Mouse (Mus musculus) embryo, embryonic 11.5 days (tissue): ENCODE data around the gene Retreg3.
"Not testable (repeated sequence)": the region's sequence is repeated elsewhere in the genome, so short reads cannot be mapped to it uniquely, and the experiment has no call there.

ENCODE experiments used
- DNase-seq: peaks from one replicate; pipeline ENCODE4 v3.0.0-alpha.2; 2012; ENCODE audit warnings: low read depth, low spot score

Retreg3 gene

GRCm38 (mm10) chr11:101119761-101120544 is at the start of gene Retreg3, which contains the start of gene Tubg1:
TSS of gene Retreg3 (minus strand) at chr11:101119893.
TSS of gene Tubg1 (plus strand) at chr11:101119938.
- DNase-seq = peak; percentile 100

DNA sequence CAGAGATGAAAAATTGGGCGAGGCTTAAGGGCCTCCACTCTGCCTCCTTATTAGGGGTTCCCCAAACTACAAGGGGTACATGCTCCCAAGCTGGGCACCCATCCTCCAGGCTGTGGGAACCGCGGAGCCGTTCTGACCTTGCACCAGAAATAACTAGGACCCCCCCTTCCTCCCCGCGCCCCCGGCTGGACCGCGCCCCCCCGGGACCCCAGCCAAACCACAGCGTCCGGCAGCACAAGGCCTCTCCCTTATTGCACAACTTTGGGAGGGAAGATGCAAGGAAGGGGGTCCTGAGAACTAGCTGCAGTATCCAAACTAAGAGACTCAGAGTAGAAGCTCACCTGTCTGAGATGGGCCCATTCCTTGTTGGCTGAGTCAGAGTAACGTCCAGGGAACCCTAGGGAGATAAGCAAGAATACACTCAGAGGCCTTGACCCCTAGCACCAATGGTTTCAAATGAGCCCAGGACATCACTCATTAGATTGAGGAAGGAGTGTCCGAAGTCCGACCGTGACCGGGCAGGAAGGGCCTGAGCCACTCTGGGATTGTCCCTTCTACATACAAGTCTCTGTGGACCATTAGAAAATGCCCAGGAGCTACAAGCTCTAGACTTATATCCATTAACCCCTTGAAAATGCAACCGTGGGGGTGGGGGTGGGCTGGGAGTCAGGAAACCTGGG is 48.7 kb upstream of the Retreg3 start:
- DNase-seq = no peak

GRCm38 (mm10) chr11:101167963-101168300 is 48.2 kb upstream of the Retreg3 start:
- DNase-seq = no peak

DNA sequence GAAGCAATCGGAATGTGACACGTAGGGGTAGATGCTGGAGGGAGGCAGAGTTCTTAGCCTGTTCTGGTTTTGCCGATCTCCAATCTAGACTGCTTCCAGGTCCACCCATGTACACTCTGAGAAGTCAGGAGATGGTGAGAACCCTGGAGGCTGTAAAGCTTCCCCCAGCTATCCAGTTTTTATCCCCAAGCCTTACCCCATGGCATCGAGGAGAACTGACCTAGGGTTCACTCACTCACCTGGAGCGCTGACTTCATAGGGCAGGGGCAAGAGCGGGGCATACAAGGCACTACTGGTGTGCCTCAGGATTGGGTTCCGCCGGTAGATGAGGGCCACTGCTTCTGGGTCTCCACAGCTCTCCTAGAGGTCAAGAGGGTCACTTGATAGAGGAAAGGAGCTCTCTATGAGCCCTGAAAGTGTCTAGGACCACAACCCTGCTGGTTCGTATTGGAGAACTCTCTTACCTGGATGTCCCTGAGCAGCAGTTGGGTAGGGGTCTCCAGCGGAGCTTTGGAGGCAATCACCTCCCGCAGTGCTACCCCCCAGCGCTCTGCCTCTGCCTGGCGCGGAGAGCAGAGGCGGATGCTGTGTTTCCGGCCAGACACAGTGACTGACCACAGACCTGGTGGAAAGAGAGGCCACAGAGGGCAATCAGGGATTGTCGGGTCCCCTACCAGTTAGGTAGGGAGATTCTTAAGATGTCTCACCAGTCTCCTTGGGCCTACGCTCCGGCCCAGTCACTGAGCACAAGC is 47.7 kb upstream of the Retreg3 start:
- no peak for DNase-seq

- DNase-seq = no peak
Measured at GRCm38 (mm10) chr11:101166357-101166756, 46.7 kb upstream of the Retreg3 start.

DNA sequence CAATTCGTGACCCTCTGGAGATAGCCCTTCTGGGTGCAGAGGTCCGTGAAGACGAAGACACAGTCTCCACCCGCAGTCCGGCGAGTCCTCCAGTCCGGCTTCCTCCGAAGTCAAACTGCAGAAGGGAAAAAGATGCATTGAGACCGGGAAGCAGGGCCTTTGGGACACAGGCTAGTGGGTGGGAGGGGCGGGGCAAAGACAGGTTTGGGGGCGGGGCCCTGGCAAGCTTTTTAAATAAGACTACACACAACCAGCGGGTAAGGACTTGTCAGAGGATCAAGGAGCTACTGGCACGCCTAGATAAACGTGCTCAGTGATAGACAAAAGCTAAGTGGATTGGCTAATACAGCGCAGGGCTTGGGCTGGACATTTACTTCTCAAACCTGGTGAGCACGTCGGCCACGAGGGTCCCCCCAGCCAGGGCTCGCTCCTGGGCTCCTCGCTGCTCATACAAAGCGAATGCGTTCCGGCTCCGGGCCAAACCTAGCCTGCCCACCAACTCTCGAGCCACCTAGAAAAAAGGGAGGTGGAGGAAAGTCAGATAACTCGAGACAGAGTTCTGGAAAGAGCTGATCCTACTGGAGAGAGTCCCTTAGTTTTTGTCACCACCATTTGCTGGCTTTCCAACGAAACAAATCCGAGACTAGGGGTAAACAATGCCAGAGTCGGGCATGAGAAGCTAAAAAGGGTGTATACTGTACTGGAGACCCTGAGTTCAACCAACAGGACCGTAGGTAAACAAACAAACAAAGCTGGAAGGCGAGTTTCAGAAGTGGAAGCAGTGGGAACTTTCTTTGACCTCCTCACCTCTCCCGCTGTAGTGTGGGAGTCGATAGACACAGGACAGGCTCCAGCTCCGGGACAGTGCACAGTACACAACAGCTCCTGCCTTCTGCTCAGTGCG is 45.2 kb upstream of the Retreg3 start:
- no peak for DNase-seq

DNA sequence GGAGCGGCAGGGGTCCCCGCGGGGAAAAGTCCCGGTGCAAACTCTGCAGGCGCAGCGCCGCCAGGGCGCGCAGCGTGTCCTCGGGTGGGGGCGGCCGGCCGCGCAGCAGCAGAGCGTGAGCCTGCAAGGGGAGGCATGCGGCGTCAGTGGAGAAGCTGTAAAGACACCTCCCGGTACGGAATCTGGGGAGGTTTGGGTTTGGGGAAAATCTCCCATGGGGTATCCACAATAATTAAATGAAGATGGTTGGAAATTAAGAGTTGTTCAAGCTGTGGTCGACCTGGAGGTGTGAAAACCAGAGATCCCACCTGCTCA is 44.6 kb upstream of the Retreg3 start:
- DNase-seq = no peak

GRCm38 (mm10) chr11:101163476-101164350 is 44.0 kb upstream of the Retreg3 start:
- no peak for DNase-seq

DNA sequence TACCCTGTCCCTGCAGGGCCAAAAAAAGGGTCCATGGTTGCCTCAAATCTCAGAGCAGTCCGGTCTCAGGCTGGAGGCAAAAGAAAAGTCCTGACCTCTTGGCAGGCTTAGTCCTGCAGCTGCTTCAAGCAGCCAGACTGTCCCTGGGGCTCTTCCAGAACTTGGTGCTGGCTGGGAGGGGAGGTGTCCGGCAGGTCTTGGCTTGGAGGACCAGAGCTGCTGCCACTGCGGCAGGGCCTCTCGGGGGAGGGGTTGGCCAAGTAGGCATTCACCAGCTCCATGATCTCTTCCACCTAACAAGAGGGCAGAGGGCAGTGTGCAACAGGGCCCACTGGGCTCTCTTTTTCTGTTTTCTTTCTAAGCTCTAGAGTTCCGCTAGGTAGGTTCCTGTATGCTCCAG is 43.1 kb upstream of the Retreg3 start:
- no peak for DNase-seq

GRCm38 (mm10) chr11:101162301-101162700 is 42.6 kb upstream of the Retreg3 start:
- no peak for DNase-seq

GRCm38 (mm10) chr11:101161551-101161950 is 41.9 kb upstream of the Retreg3 start:
- DNase-seq = no peak

- DNase-seq = not testable (repeated sequence)
Measured at GRCm38 (mm10) chr11:101160981-101161505, 41.4 kb upstream of the Retreg3 start.

GRCm38 (mm10) chr11:101160151-101160550 is 40.5 kb upstream of the Retreg3 start:
- DNase-seq = not testable (repeated sequence)

GRCm38 (mm10) chr11:101155728-101156371 is 36.2 kb upstream of the Retreg3 start, which contains the start of gene Tubg2:
TSS of gene Tubg2 (plus strand) at chr11:101155907.
- DNase-seq = no peak

DNA sequence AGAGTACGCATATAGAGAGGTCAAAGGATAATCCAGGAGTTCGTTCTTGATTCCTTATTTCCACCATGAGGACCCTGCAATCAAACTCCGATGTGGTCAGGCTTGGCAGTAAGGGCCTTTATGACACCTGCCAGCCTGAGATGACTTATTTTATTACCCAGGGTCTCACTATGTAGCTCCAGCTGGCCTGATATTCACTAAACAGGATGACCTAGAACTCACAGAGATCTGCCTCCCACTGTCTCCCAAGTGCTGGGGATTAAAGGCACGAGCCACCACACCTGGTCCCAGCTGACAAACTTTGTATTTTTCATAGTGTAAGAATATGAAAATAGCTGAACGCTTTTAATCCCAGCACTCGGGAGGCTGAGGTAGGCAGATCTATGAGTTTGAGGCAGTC is 35.5 kb upstream of the Retreg3 start:
- no peak for DNase-seq

GRCm38 (mm10) chr11:101154648-101155047 is 35.0 kb upstream of the Retreg3 start:
- no peak for DNase-seq

- DNase-seq = no peak
Measured at GRCm38 (mm10) chr11:101152825-101153224, 33.1 kb upstream of the Retreg3 start.

- no peak for DNase-seq
Measured at GRCm38 (mm10) chr11:101151063-101151462, 31.4 kb upstream of the Retreg3 start.
